Mouse (Mus musculus) fat pad, adult 2 months (tissue): ENCODE data around the gene Abca13.
A peak's percentile ranks its signal among the peaks of the same experiment; 100 is the strongest.
"Not testable (repeated sequence)": the region's sequence is repeated elsewhere in the genome, so short reads cannot be mapped to it uniquely, and the experiment has no call there.

Experiments used
- DNase-seq: peaks from one replicate; pipeline ENCODE4 v3.0.0-alpha.2; 2011; ENCODE audit warnings: low read depth, low spot score; ENCODE audit errors: extremely low read depth

Abca13 gene

GRCm38 (mm10) chr11:9285759-9286158 lies 94.0 kb downstream of the Abca13 start:
- peak; percentile 76 for DNase-seq

- no peak for DNase-seq
Observed at GRCm38 (mm10) chr11:9291168-9291567, 99.4 kb downstream of the Abca13 start.

GRCm38 (mm10) chr11:9299615-9300014 lies 107.9 kb downstream of the Abca13 start:
- DNase-seq, result no peak

DNA sequence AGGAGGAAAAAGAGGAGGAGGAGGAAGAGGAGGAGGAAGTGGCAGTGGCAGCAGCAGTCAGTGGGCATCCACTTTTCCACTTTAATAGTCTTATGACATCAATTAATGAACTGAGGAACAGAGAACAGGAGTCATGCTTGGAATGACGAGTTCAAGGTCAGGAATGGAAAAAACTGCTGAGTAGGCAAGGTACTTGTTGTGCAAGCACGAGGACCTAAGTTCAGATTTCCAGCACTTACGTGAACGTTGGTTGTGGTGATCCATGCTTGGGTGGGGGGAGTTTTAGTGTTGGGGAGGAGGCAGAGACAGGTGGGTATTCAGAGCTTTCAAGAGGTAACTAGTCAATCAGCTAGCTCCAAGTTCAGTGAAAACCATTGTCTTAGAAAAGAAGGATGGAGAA lies 113.7 kb downstream of the Abca13 start:
- no peak for DNase-seq

DNA sequence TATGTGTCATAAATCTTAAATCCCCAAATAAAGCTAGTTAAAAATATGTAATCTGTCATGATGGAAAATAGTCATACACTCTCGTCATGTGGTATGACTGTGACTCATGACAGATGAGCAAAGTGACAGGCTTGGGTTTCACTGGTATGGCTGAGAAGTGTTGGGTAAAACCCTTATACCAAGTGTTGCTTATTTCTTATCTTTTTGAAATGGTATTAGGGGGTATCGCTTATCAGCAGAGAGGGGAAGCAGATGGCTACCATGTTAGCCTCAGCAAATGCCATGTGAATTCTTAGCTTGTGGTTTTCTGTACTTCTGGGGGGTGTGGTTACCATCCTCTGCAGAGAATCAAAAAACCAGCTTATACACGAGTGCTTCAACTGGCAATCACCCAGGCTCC lies 124.8 kb downstream of the Abca13 start:
- DNase-seq, result no peak

GRCm38 (mm10) chr11:9317076-9317929 lies 125.6 kb downstream of the Abca13 start:
- DNase-seq, result no peak

GRCm38 (mm10) chr11:9338151-9338550 lies 146.4 kb downstream of the Abca13 start:
- no peak for DNase-seq

DNA sequence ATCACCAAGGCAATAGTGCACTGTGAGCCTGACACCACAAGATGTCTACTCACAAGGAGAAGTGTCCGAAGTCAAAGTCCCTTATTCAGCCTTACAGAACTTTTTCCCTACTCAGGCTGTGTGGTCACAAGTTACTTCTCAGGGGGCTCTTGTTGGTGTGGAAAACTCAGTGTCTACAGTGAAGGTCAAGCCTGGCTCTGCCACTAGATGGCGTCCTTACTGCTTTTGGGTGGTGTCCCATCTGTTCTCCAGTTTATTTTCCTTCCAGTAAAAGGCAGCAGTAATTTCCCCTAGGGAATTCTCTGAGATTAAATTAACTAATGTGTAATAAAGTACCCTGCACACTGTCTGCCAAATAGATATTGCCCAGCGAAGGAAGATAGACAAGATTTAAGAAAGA lies 156.0 kb downstream of the Abca13 start:
- DNase-seq, result peak; percentile 58

- DNase-seq, result no peak
Observed at GRCm38 (mm10) chr11:9373160-9373559, 181.4 kb downstream of the Abca13 start.

- not testable (repeated sequence) for DNase-seq
Observed at GRCm38 (mm10) chr11:9374426-9374825, 182.7 kb downstream of the Abca13 start.

- no peak for DNase-seq
Observed at GRCm38 (mm10) chr11:9388520-9388919, 196.8 kb downstream of the Abca13 start.

DNA sequence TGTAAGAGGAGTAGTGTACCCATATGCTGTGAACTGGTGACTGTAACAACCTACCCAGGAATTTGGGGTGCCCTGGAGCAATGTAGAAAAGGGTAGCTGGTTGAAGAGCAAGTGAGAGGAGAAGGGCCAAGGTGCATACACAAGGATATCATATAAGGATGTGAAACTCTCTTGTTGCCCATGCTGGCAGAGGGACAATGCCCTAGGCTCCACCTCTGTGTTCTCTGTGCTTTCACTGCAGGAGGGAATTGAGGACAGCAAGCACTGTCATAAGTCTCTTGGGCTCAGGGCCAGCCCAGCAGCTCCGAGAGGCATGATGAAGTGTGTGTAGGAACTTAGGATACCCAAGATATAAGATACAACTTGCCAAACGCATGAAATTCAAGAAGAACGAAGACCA lies 225.2 kb downstream of the Abca13 start:
- peak; percentile 93 for DNase-seq

- no peak for DNase-seq
Observed at GRCm38 (mm10) chr11:9420205-9420604, 228.5 kb downstream of the Abca13 start.

DNA sequence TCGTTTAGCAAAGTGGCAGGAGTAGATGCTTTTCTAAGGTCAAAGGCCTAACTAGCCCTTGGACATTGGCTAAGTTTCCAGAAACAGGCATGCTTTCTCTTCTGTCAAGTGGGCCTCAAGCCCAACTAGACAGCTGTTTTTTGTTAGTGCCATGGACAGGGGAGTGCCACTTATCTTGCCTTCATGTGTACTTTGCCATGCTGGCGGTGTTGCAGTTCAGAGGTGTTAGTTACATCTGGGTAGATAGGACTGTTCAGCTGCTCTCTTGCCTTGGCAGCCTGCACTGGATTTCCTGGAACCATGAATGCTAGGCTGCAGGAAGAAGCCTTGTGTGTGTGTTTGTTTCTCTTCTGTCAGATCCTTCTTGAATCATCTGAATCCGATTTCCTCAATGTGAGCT lies 235.7 kb downstream of the Abca13 start:
- no peak for DNase-seq

DNA sequence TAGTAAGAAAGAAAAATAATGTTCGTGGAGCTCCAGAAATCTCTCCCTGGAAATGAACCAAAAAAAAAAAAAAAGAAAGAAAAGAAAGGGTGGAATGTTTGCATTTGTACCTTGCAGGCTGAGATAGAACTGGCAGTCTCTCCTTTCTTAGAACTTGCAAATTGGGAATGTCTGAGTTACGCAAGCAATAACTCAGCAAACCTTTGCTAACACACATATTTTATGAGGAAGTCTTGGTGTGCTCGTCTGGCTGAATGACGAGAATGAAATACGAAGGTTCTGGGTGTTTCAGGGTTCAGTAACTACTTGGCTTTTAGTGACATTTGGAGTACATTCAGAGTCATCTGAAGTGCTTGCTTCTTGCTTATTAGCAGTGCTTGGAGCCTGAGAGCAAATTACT lies 241.1 kb downstream of the Abca13 start:
- DNase-seq, result peak; percentile 84

GRCm38 (mm10) chr11:9436617-9437016 lies 244.9 kb downstream of the Abca13 start:
- no peak for DNase-seq

- no peak for DNase-seq
Observed at GRCm38 (mm10) chr11:9439781-9440180, 248.0 kb downstream of the Abca13 start.

- no peak for DNase-seq
Observed at GRCm38 (mm10) chr11:9441192-9441591, 249.4 kb downstream of the Abca13 start.

- no peak for DNase-seq
Observed at GRCm38 (mm10) chr11:9472400-9472799, 280.7 kb downstream of the Abca13 start.

- no peak for DNase-seq
Observed at GRCm38 (mm10) chr11:9481511-9481910, 289.8 kb downstream of the Abca13 start.

GRCm38 (mm10) chr11:9500326-9501142 lies 308.8 kb downstream of the Abca13 start:
- DNase-seq, result no peak

- DNase-seq, result not testable (repeated sequence)
Observed at GRCm38 (mm10) chr11:9514966-9515365, 323.2 kb downstream of the Abca13 start.
